Mouse (Mus musculus) liver, embryonic 15.5 days (tissue): ENCODE data around the gene Nmrk1. TPM values are rescaled to one million over a fixed set of nuclear protein-coding genes. Genes with fewer than 3 reads are reported as not detected.

Source experiments
- ATAC-seq: fragments of 200-750 bp; cut with Nextera tagmentation; 2 replicates; pipeline ENCODE4 v1.8.0; 2017; ENCODE audit warnings: moderate number of reproducible peaks, mild to moderate bottlenecking, moderate library complexity; ENCODE audit not compliant: insufficient read depth
- H3K27ac ChIP-seq: fragments of 300-500 bp; sonication (generic); replicated peaks from 2 replicates; pipeline ENCODE4 v1.5.1; 2015; ENCODE audit warnings: mild to moderate bottlenecking, inconsistent platforms
- H3K27me3 ChIP-seq: fragments of 300-500 bp; sonication (generic); 2 replicates; pipeline ENCODE4 v1.6.1; 2015; ENCODE audit warnings: mild to moderate bottlenecking, inconsistent platforms
- H3K36me3 ChIP-seq: fragments of 300-500 bp; sonication (generic); replicated peaks from 2 replicates; pipeline ENCODE4 v1.6.1; 2015; ENCODE audit warnings: moderate library complexity, mild to moderate bottlenecking, inconsistent platforms
- H3K4me1 ChIP-seq: fragments of 300-500 bp; sonication (generic); replicated peaks from 2 replicates; pipeline ENCODE4 v1.6.1; 2015; ENCODE audit warnings: inconsistent platforms
- H3K4me2 ChIP-seq: fragments of 300-500 bp; sonication (generic); 2 replicates; pipeline ENCODE4 v1.6.1; 2015; ENCODE audit warnings: moderate library complexity, mild to moderate bottlenecking, inconsistent platforms
- H3K4me3 ChIP-seq: fragments of 300-500 bp; sonication (generic); replicated peaks from 2 replicates; pipeline ENCODE4 v1.5.1; 2015; ENCODE audit warnings: mild to moderate bottlenecking, inconsistent platforms
- H3K9ac ChIP-seq: fragments of 300-500 bp; sonication (generic); 2 replicates; pipeline ENCODE4 v1.6.1; 2015; ENCODE audit warnings: moderate library complexity, mild to moderate bottlenecking, inconsistent platforms
- H3K9me3 ChIP-seq: fragments of 300-500 bp; sonication (generic); replicated peaks from 2 replicates; pipeline ENCODE4 v1.6.1; 2016; ENCODE audit warnings: inconsistent platforms
- WGBS: fragments of 180-500 bp; shearing (Covaris S2); methylation state at CpG from one replicate; pipeline ENCODE4 v1.1.7; 2015; ENCODE audit warnings: mixed read lengths; ENCODE audit not compliant: insufficient replicate concordance; 5-methylcytosine and 5-hydroxymethylcytosine counted together
- polyA plus RNA-seq: library from polyadenylated mRNA; unstranded; fragments of >200 nt; fragmentation: Nextera tagmentation; extraction: Ambion mirVana; gene quantifications from 2 replicates; pipeline ENCODE4 v1.2.1, GENCODE M21; 2015

Nmrk1 gene
- polyA plus RNA-seq, 1 experiment from 2014 or later: 5.5 TPM

GRCm38 (mm10) chr19:18615680-18616240, 16.0 kb upstream of the Nmrk1 start:
- Histone ChIP-seq H3K4me3 (no peak overlapping the region), H3K27ac (peak overlapping the region; percentile 21; the same call in 1 of the 2 replicates), H3K4me1 (peaks cover 28% of the 10 kb centered on the region), H3K4me2 (no peak overlapping the region), H3K36me3 (no peaks in the 10 kb centered on the region), H3K9me3 (no peaks in the 10 kb centered on the region), H3K9ac (no peak overlapping the region), H3K27me3 (no peaks in the 10 kb centered on the region)
- WGBS: 50% methylated on average over 9 of the region's 9 CpGs
- no peak for ATAC-seq

- no peak overlapping the region for H3K4me2 ChIP-seq
- H3K9me3 ChIP-seq: no peaks in the 10 kb centered on the region
- ATAC-seq: no peak
- peaks cover 28% of the 10 kb centered on the region for H3K4me1 ChIP-seq
- no peaks in the 10 kb centered on the region for H3K36me3 ChIP-seq
- H3K27me3 ChIP-seq: no peaks in the 10 kb centered on the region
- no peak overlapping the region for H3K4me3 ChIP-seq
- H3K9ac ChIP-seq: no peak overlapping the region
- no peak overlapping the region for H3K27ac ChIP-seq
- 65% methylated on average over 1 of the region's 1 CpGs for WGBS
These were observed 14.2 kb upstream of the Nmrk1 start for GRCm38 (mm10) chr19:18617504-18617903.

GRCm38 (mm10) chr19:18619060-18619459, 12.7 kb upstream of the Nmrk1 start:
- Histone ChIP-seq H3K4me3 (no peak overlapping the region), H3K27me3 (no peaks in the 10 kb centered on the region), H3K27ac (no peak overlapping the region), H3K4me1 (peaks cover 32% of the 10 kb centered on the region), H3K9me3 (no peaks in the 10 kb centered on the region), H3K4me2 (no peak overlapping the region), H3K36me3 (no peaks in the 10 kb centered on the region), H3K9ac (no peak overlapping the region)
- WGBS: 58% methylated on average over 5 of the region's 5 CpGs
- no peak for ATAC-seq

GRCm38 (mm10) chr19:18619691-18620090, 12.1 kb upstream of the Nmrk1 start:
- Histone ChIP-seq H3K4me3 (no peak overlapping the region), H3K27me3 (no peaks in the 10 kb centered on the region), H3K4me2 (no peak overlapping the region), H3K36me3 (no peaks in the 10 kb centered on the region), H3K4me1 (peaks cover 32% of the 10 kb centered on the region), H3K27ac (no peak overlapping the region), H3K9me3 (no peaks in the 10 kb centered on the region), H3K9ac (no peak overlapping the region)
- no peak for ATAC-seq
- 43% methylated on average over 1 of the region's 1 CpGs for WGBS

GRCm38 (mm10) chr19:18623894-18624293, 7.9 kb upstream of the Nmrk1 start:
- peaks cover 21% of the 10 kb centered on the region for H3K4me1 ChIP-seq
- WGBS: 46% methylated on average over 2 of the region's 2 CpGs
- no peak overlapping the region for H3K9ac ChIP-seq
- no peak overlapping the region for H3K4me3 ChIP-seq
- no peak overlapping the region for H3K4me2 ChIP-seq
- H3K27me3 ChIP-seq: no peaks in the 10 kb centered on the region
- no peaks in the 10 kb centered on the region for H3K9me3 ChIP-seq
- ATAC-seq: no peak
- H3K27ac ChIP-seq: no peak overlapping the region
- H3K36me3 ChIP-seq: no peaks in the 10 kb centered on the region

- Histone ChIP-seq H3K9ac (no peak overlapping the region), H3K36me3 (no peaks in the 10 kb centered on the region), H3K4me2 (peak overlapping the region; percentile 93; the same call in 1 of the 2 replicates), H3K4me3 (no peak overlapping the region), H3K27ac (no peak overlapping the region), H3K27me3 (no peaks in the 10 kb centered on the region), H3K4me1 (peaks cover 39% of the 10 kb centered on the region), H3K9me3 (no peaks in the 10 kb centered on the region)
- no peak for ATAC-seq
- 64% methylated on average over 1 of the region's 1 CpGs for WGBS
These were observed 2.2 kb upstream of the Nmrk1 start for GRCm38 (mm10) chr19:18629589-18629988.

GRCm38 (mm10) chr19:18630221-18631119, 1.3 kb upstream of the Nmrk1 start:
- H3K4me2 ChIP-seq: peak overlapping the region; percentile 93

GRCm38 (mm10) chr19:18631161-18631643, 548 bp upstream of the Nmrk1 start:
- Histone ChIP-seq H3K27me3 (no peaks in the 10 kb centered on the region), H3K4me2 (peak overlapping the region; percentile 93), H3K4me1 (peaks cover 39% of the 10 kb centered on the region), H3K36me3 (no peaks in the 10 kb centered on the region), H3K9ac (peak overlapping the region; percentile 85), H3K9me3 (no peaks in the 10 kb centered on the region), H3K4me3 (peak overlapping the region; percentile 97), H3K27ac (peak overlapping the region; percentile 87)
- ATAC-seq: peak; percentile 73
- under 1% methylated on average over 40 of the region's 40 CpGs for WGBS

More at GRCm38 (mm10) chr19:18630221-18631119, 1.3 kb upstream of the Nmrk1 start:
- 15% methylated on average over 17 of the region's 17 CpGs for WGBS
- peak overlapping the region; percentile 87 for H3K27ac ChIP-seq
- H3K27me3 ChIP-seq: no peaks in the 10 kb centered on the region
- peak overlapping the region; percentile 85 for H3K9ac ChIP-seq
- H3K4me3 ChIP-seq: peak overlapping the region; percentile 97
- no peak for ATAC-seq
- H3K9me3 ChIP-seq: no peaks in the 10 kb centered on the region
- peaks cover 39% of the 10 kb centered on the region for H3K4me1 ChIP-seq
- no peaks in the 10 kb centered on the region for H3K36me3 ChIP-seq

GRCm38 (mm10) chr19:18632231-18633185, 758 bp downstream of the Nmrk1 start:
- peak overlapping the region; percentile 59 for H3K9ac ChIP-seq
- H3K4me2 ChIP-seq: peak overlapping the region; percentile 93
- H3K27me3 ChIP-seq: no peaks in the 10 kb centered on the region
- H3K27ac ChIP-seq: peak overlapping the region; percentile 39; the same call in 1 of the 2 replicates
- H3K4me3 ChIP-seq: peak overlapping the region; percentile 97
- ATAC-seq: no peak
- H3K4me1 ChIP-seq: peaks cover 39% of the 10 kb centered on the region
- no peaks in the 10 kb centered on the region for H3K9me3 ChIP-seq
- H3K36me3 ChIP-seq: no peaks in the 10 kb centered on the region
- WGBS: 48% methylated on average over 13 of the region's 13 CpGs

- no peak overlapping the region for H3K27ac ChIP-seq
- H3K36me3 ChIP-seq: 0 out of 2 replicates have a peak, but pooled peaks cover 3% of the 10 kb centered on the region
- H3K27me3 ChIP-seq: no peaks in the 10 kb centered on the region
- H3K4me1 ChIP-seq: peaks cover 5% of the 10 kb centered on the region; the same call in 1 of the 2 replicates
- H3K4me2 ChIP-seq: no peak overlapping the region
- no peak overlapping the region for H3K9ac ChIP-seq
- no peak for ATAC-seq
- no peak overlapping the region for H3K4me3 ChIP-seq
- 62% methylated on average over 5 of the region's 5 CpGs for WGBS
- no peaks in the 10 kb centered on the region for H3K9me3 ChIP-seq
These were observed 6.2 kb downstream of the Nmrk1 start for GRCm38 (mm10) chr19:18637954-18638353.
